Mouse (Mus musculus) right cerebral cortex, postnatal 14 days (tissue): ENCODE measurements at regions not wholly inside any gene's neighbourhood (a gene's known extent, or its start where the extent isn't known, plus 50 kb on each side); places are given as distances from the start of the nearest gene placed in this dataset.
A peak's percentile ranks its signal among the peaks of the same experiment; 100 is the strongest.

Experiments used
- DNase-seq: peaks from one replicate; pipeline ENCODE4 v3.0.0; 2022

GRCm38 (mm10) chrX:16421159-16421558, 101.5 kb upstream of the Cypt1 start:
- no peak for DNase-seq

- DNase-seq, result no peak
Measured at GRCm38 (mm10) chrX:16421663-16422062, 101.0 kb upstream of the Cypt1 start.

GRCm38 (mm10) chrX:16438088-16438487, 84.6 kb upstream of the Cypt1 start:
- no peak for DNase-seq

GRCm38 (mm10) chrX:16450496-16451078, 72.1 kb upstream of the Cypt1 start:
- DNase-seq, result peak; percentile 42
